Mouse (Mus musculus): ENCODE data around the gene Rapgef6. TPM values are rescaled to one million over a fixed set of nuclear protein-coding genes. Genes with fewer than 3 reads are reported as not detected.

Rapgef6 gene
- total and polyA plus RNA-seq, 3 experiments: 11.2 to 15.9 (median 14.6) TPM

DNA sequence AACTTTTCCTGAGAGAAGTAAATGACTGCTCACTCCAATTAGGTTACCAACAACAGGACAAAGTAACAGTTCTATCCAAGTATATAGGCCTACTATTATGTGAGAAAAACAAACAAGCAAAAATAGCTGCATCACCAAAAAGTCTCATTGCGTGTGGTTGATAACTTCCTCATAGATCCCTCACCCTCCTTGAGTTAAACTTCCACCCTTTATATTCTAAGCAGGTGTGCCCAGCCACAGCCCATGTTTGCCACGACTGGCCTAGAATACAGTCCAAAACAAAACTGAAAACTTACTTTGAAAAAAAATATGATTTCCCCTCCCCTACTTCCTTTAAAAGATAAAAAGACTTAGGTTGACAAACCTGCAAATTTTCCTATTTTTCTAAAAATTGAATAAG is 5.4 kb downstream of the Rapgef6 start:
- H3K27ac ChIP-seq: no peak overlapping the region
- H3K79me2 ChIP-seq (replicated peaks; ENCODE audit: control insufficient read depth, insufficient read depth, low read length): peaks cover 3% of the 10 kb centered on the region
- H3K4me3 ChIP-seq: no peak overlapping the region
- TF ChIP-seq CTCF (IDR thresholded peaks at IDR 0.05) (no peak), EP300 (IDR thresholded peaks at IDR 0.05; ENCODE audit: insufficient read depth, low read depth, low read length) (no peak)
- H3K36me3 ChIP-seq (ENCODE audit: control insufficient read depth, insufficient read depth, low read length): peaks cover 12% of the 10 kb centered on the region
- peaks cover 9% of the 10 kb centered on the region; the same call in 1 of the 2 replicates for H3K4me1 ChIP-seq (ENCODE audit: control insufficient read depth, insufficient read depth, low read length)
- no peaks in the 10 kb centered on the region for H3K27me3 ChIP-seq (ENCODE audit: control insufficient read depth, insufficient read depth, low read length)
- no peak overlapping the region for H3K9ac ChIP-seq (ENCODE audit: low read depth, low read length)
- intact Hi-C loops (cut with DNase I): loop anchor here (10.0 kb wide), 1 partner anchor 433 kb away; no protein-coding TSS in a partner anchor
- WGBS: 35% methylated on average over 2 of the region's 2 CpGs
- DNase-seq: no peak

DNA sequence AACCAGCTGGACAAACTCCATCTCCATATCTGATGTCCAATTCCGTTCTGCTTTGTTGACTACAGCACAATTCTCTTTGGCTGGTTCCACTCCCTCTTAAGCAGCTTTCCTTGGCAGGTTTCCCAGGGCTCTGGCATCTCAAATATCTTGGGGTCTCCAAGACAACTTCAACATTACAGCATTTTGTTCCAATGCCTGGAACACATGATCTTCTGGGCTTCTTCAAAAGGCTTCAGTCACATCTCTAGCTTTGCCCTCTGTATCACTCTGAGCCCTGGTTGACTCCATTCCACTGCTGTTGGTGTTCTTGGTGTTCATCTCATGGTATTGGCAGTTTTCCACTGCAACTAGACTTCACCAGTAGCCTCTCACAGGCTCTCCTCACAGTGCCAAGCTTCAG is 7.7 kb downstream of the Rapgef6 start:
- H3K4me3 ChIP-seq: no peak overlapping the region
- TF ChIP-seq CTCF (IDR thresholded peaks at IDR 0.05) (no peak), EP300 (IDR thresholded peaks at IDR 0.05; ENCODE audit: insufficient read depth, low read depth, low read length) (no peak), POLR2A (IDR thresholded peaks at IDR 0.05; ENCODE audit: insufficient read depth, low read depth, low read length) (no peak)
- intact Hi-C loops (cut with DNase I): no loop called here
- peaks cover 6% of the 10 kb centered on the region for H3K4me1 ChIP-seq (ENCODE audit: control insufficient read depth, insufficient read depth, low read length)
- no peaks in the 10 kb centered on the region for H3K27me3 ChIP-seq (ENCODE audit: control insufficient read depth, insufficient read depth, low read length)
- DNase-seq: peak in 1 of 2 experiments; percentile 38
- no peak overlapping the region for H3K9ac ChIP-seq (ENCODE audit: low read depth, low read length)
- H3K79me2 ChIP-seq (replicated peaks; ENCODE audit: control insufficient read depth, insufficient read depth, low read length): peaks cover 2% of the 10 kb centered on the region; the same call in 1 of the 2 replicates
- 0% methylated on average over 1 of the region's 1 CpGs for WGBS
- peaks cover 12% of the 10 kb centered on the region for H3K36me3 ChIP-seq (ENCODE audit: control insufficient read depth, insufficient read depth, low read length)
- peak overlapping the region; percentile 12 for H3K27ac ChIP-seq

DNA sequence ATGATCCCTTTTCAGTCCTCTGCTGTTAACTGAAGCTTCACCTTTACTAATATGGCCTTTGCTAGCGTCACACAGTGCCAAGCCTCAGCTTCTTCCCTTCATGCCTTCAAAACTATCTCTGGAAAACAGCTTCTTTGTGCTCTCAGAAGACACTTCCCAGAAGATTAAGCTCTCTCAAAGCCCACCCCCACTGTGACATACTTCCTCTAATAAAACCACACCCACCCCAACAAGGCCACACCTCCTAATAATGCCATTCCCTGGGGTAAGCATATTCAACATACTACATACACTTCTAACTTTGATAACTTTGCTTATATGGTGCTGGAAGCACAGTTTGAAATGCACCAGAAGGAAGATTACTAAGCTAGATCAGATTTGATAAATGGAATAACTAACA is 8.3 kb downstream of the Rapgef6 start:
- Histone ChIP-seq H3K36me3 (ENCODE audit: control insufficient read depth, insufficient read depth, low read length) (peaks cover 12% of the 10 kb centered on the region), H3K9ac (ENCODE audit: low read depth, low read length) (no peak overlapping the region), H3K4me3 (no peak overlapping the region), H3K27ac (peak overlapping the region; percentile 12), H3K4me1 (ENCODE audit: control insufficient read depth, insufficient read depth, low read length) (peaks cover 7% of the 10 kb centered on the region), H3K79me2 (replicated peaks; ENCODE audit: control insufficient read depth, insufficient read depth, low read length) (peaks cover 3% of the 10 kb centered on the region; the same call in 1 of the 2 replicates), H3K27me3 (ENCODE audit: control insufficient read depth, insufficient read depth, low read length) (no peaks in the 10 kb centered on the region)
- intact Hi-C loops (cut with DNase I): no loop called here
- no peak for DNase-seq
- TF ChIP-seq EP300 (IDR thresholded peaks at IDR 0.05; ENCODE audit: insufficient read depth, low read depth, low read length): no peak
- TF ChIP-seq POLR2A (IDR thresholded peaks at IDR 0.05; ENCODE audit: insufficient read depth, low read depth, low read length): no peak
- TF ChIP-seq CTCF (IDR thresholded peaks at IDR 0.05): no peak
- 70% methylated on average over 1 of the region's 1 CpGs for WGBS

DNA sequence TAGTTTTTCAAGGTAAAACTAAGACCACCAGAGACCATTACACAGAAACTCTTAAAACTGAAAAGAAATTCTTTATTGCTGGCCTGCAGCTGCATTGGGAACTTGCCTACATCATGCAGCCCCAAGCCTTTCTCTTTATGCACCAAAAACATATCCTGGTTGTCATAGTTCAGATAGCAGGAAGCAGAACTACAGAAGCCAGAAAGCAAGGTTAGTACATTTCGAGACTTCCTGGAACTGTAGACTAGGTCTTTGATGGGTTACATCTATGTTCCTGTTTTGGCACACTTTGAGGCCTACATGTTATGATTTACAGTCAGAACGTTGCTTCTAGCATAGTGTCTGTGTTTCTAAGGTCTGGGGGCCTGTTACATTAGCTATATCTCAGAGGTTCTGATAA is 11.2 kb downstream of the Rapgef6 start:
- 46% methylated on average over 2 of the region's 2 CpGs for WGBS
- Histone ChIP-seq H3K36me3 (ENCODE audit: control insufficient read depth, insufficient read depth, low read length) (peaks cover 10% of the 10 kb centered on the region), H3K4me3 (no peak overlapping the region), H3K27ac (no peak overlapping the region), H3K79me2 (replicated peaks; ENCODE audit: control insufficient read depth, insufficient read depth, low read length) (peaks cover 3% of the 10 kb centered on the region; the same call in 1 of the 2 replicates), H3K27me3 (ENCODE audit: control insufficient read depth, insufficient read depth, low read length) (no peaks in the 10 kb centered on the region), H3K4me1 (ENCODE audit: control insufficient read depth, insufficient read depth, low read length) (peaks cover 7% of the 10 kb centered on the region), H3K9ac (ENCODE audit: low read depth, low read length) (no peak overlapping the region)
- intact Hi-C loops (cut with DNase I): loop anchor here (2.0 kb wide), 1 partner anchor 177 kb away; no protein-coding TSS in a partner anchor
- TF ChIP-seq EP300 (IDR thresholded peaks at IDR 0.05; ENCODE audit: insufficient read depth, low read depth, low read length): no peak
- no peak for TF ChIP-seq POLR2A (IDR thresholded peaks at IDR 0.05; ENCODE audit: insufficient read depth, low read depth, low read length)
- TF ChIP-seq CTCF (IDR thresholded peaks at IDR 0.05): no peak
- no peak for DNase-seq

DNA sequence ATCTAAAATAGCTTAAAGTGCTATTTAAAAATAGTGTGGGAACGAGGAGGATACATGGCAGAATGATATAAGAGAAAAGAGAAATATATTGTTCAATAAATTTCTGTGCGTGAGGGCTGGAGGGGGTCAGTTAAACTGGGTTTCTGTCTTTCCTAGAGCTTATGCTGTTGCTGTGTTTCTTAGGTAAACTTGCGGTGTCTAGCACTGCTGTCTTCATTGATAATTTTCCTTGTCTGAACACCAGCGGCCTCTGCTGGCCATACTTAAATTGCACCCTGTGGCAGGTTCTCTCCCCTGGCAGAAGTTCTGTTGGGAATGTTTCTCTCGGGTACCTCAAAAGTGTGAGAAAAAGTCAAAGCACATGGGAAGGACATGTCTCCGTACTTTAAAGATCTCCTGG is 12.2 kb downstream of the Rapgef6 start:
- peak; percentile 67 to 87 for DNase-seq
- WGBS: 35% methylated on average over 6 of the region's 6 CpGs
- H3K4me1 ChIP-seq (ENCODE audit: control insufficient read depth, insufficient read depth, low read length): peaks cover 9% of the 10 kb centered on the region
- peak; percentile 98 for TF ChIP-seq CTCF (IDR thresholded peaks at IDR 0.05)
- peak; percentile 30; the same call in 1 of the 2 replicates for TF ChIP-seq EP300 (IDR thresholded peaks at IDR 0.05; ENCODE audit: insufficient read depth, low read depth, low read length)
- no peak for TF ChIP-seq POLR2A (IDR thresholded peaks at IDR 0.05; ENCODE audit: insufficient read depth, low read depth, low read length)
- H3K4me3 ChIP-seq: no peak overlapping the region
- peaks cover 3% of the 10 kb centered on the region; the same call in 1 of the 2 replicates for H3K79me2 ChIP-seq (replicated peaks; ENCODE audit: control insufficient read depth, insufficient read depth, low read length)
- no peak overlapping the region for H3K9ac ChIP-seq (ENCODE audit: low read depth, low read length)
- H3K36me3 ChIP-seq (ENCODE audit: control insufficient read depth, insufficient read depth, low read length): peaks cover 7% of the 10 kb centered on the region
- H3K27ac ChIP-seq: no peak overlapping the region
- H3K27me3 ChIP-seq (ENCODE audit: control insufficient read depth, insufficient read depth, low read length): no peaks in the 10 kb centered on the region
- intact Hi-C loops (cut with DNase I): loop anchor here (1.0 to 5.0 kb wide), 3 partner anchors 178 to 268 kb away; partner anchors contain the start of gene Il3

DNA sequence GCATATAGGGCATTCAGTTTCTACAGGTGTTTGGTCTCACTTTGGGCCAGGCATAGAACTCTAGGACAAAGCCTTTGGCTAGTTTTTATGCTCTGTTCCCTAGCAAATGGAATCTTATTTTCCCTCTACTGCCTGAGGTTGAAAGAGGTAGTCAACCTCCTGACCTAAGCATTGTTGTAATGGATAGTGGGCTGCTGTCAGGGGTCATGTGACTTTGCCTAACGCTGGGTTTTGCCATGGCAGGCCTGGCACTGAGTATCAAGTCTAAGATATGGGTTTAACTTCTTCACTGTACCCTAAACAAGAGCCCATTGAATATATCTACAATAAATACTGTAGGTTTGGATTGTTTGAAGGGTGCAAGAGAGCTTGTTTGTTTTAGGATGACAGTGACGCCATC is 16.4 kb downstream of the Rapgef6 start:
- intact Hi-C loops (cut with DNase I): loop anchor here (5.0 kb wide), 1 partner anchor 272 kb away; the partner anchor contains the start of gene Il3

More for the DNA sequence above, 16.4 kb downstream of the Rapgef6 start:
- Histone ChIP-seq H3K27ac (no peak overlapping the region), H3K4me3 (no peak overlapping the region), H3K4me1 (ENCODE audit: control insufficient read depth, insufficient read depth, low read length) (peaks cover 6% of the 10 kb centered on the region), H3K79me2 (replicated peaks; ENCODE audit: control insufficient read depth, insufficient read depth, low read length) (peaks cover 3% of the 10 kb centered on the region; the same call in 1 of the 2 replicates), H3K27me3 (ENCODE audit: control insufficient read depth, insufficient read depth, low read length) (no peaks in the 10 kb centered on the region), H3K9ac (ENCODE audit: low read depth, low read length) (no peak overlapping the region), H3K36me3 (ENCODE audit: control insufficient read depth, insufficient read depth, low read length) (no peaks in the 10 kb centered on the region; the same call in none of the 2 replicates)
- WGBS: 62% methylated on average over 2 of the region's 2 CpGs
- DNase-seq: no peak
- no peak for TF ChIP-seq EP300 (IDR thresholded peaks at IDR 0.05; ENCODE audit: insufficient read depth, low read depth, low read length)
- TF ChIP-seq POLR2A (IDR thresholded peaks at IDR 0.05; ENCODE audit: insufficient read depth, low read depth, low read length): no peak
- TF ChIP-seq CTCF (IDR thresholded peaks at IDR 0.05): no peak

Measured in heart, adult 2 months (tissue).